Mouse (Mus musculus): ENCODE results near the gene Slc22a28.
"Not testable (repeated sequence)": the region's sequence is repeated elsewhere in the genome, so short reads cannot be mapped to it uniquely, and the experiment has no call there.

Slc22a28 gene

GRCm38 (mm10) chr19:8131881-8132280 lies at the start of gene Slc22a28:
Gene Slc22a28 (minus strand): TSS chr19:8131982.
- DNase-seq: not testable (repeated sequence)

GRCm38 (mm10) chr19:8148787-8149523 lies 17.2 kb upstream of the Slc22a28 start:
- DNase-seq: no peak

GRCm38 (mm10) chr19:8142716-8143115 lies 10.9 kb upstream of the Slc22a28 start:
- DNase-seq: not testable (repeated sequence)

- not testable (repeated sequence) for DNase-seq
Observed at GRCm38 (mm10) chr19:8134127-8134841, 2.5 kb upstream of the Slc22a28 start.

- DNase-seq: peak; percentile 27 to 48
Observed at GRCm38 (mm10) chr19:8019904-8020349, 111.9 kb downstream of the Slc22a28 start.

GRCm38 (mm10) chr19:8019329-8019851 lies 112.4 kb downstream of the Slc22a28 start:
- DNase-seq: peak in 1 of 2 experiments; percentile 11

- DNase-seq: not testable (repeated sequence)
Observed at GRCm38 (mm10) chr19:8018535-8018934, 113.2 kb downstream of the Slc22a28 start.

Measured in lung, postnatal 4 days (tissue).